Mouse (Mus musculus) hindbrain, embryonic 11.5 days (tissue): ENCODE measurements around the gene Olfr370. TPM values are rescaled to one million over a fixed set of nuclear protein-coding genes. Genes with fewer than 3 reads are reported as not detected.

ENCODE experiments used
- ATAC-seq: fragments of 200-750 bp; cut with Nextera tagmentation; 2 replicates; pipeline ENCODE4 v1.8.0; 2017; ENCODE audit warnings: mild to moderate bottlenecking, moderate TSS enrichment, moderate library complexity; ENCODE audit not compliant: low FRiP score
- DNase-seq: peaks from one replicate; pipeline ENCODE4 v3.0.0-alpha.2; 2015; ENCODE audit warnings: low spot score
- H3K27ac ChIP-seq: fragments of 300-500 bp; sonication (generic); 2 replicates; pipeline ENCODE4 v1.5.1; 2014; ENCODE audit warnings: mild to moderate bottlenecking, low read depth, low read length
- H3K27me3 ChIP-seq: fragments of 300-500 bp; sonication (generic); 2 replicates; pipeline ENCODE4 v1.6.1; 2014; ENCODE audit warnings: mild to moderate bottlenecking, low read length, moderate library complexity, mixed read lengths; ENCODE audit not compliant: control insufficient read depth, insufficient read depth
- H3K36me3 ChIP-seq: fragments of 300-500 bp; sonication (generic); 2 replicates; pipeline ENCODE4 v1.6.1; 2014; ENCODE audit warnings: mild to moderate bottlenecking, low read length, moderate library complexity, mixed read lengths; ENCODE audit not compliant: control insufficient read depth, insufficient read depth
- H3K4me1 ChIP-seq: fragments of 300-500 bp; sonication (generic); replicated peaks from 2 replicates; pipeline ENCODE4 v1.6.1; 2014; ENCODE audit warnings: low read length, mixed read lengths; ENCODE audit not compliant: control insufficient read depth, insufficient read depth
- H3K4me2 ChIP-seq: fragments of 300-500 bp; sonication (generic); replicated peaks from 2 replicates; pipeline ENCODE4 v1.6.1; 2014; ENCODE audit warnings: mild to moderate bottlenecking, low read depth, low read length
- H3K4me3 ChIP-seq: fragments of 300-500 bp; sonication (generic); 2 replicates; pipeline ENCODE4 v1.5.1; 2014; ENCODE audit warnings: low read depth, low read length
- H3K9ac ChIP-seq: fragments of 300-500 bp; sonication (generic); 2 replicates; pipeline ENCODE4 v1.6.1; 2014; ENCODE audit warnings: low read depth, low read length
- H3K9me3 ChIP-seq: fragments of 300-500 bp; sonication (generic); 2 replicates; pipeline ENCODE4 v1.6.1; 2016; ENCODE audit warnings: low read length; ENCODE audit not compliant: control insufficient read depth
- WGBS: fragments of 180-500 bp; shearing (Covaris S2); extraction: QIAGEN DNeasy Blood & Tissue Kit; methylation state at CpG from one replicate; pipeline ENCODE4 v1.1.7; 2014; 5-methylcytosine and 5-hydroxymethylcytosine counted together
- polyA plus RNA-seq: library from polyadenylated mRNA; unstranded; fragments of >200 nt; fragmentation: Nextera tagmentation; extraction: Ambion mirVana; gene quantifications from 2 replicates; pipeline ENCODE4 v1.2.1, GENCODE M21; 2014

Gene Olfr370
- polyA plus RNA-seq, 1 experiment from 2014 or later, result 0.11 TPM

DNA sequence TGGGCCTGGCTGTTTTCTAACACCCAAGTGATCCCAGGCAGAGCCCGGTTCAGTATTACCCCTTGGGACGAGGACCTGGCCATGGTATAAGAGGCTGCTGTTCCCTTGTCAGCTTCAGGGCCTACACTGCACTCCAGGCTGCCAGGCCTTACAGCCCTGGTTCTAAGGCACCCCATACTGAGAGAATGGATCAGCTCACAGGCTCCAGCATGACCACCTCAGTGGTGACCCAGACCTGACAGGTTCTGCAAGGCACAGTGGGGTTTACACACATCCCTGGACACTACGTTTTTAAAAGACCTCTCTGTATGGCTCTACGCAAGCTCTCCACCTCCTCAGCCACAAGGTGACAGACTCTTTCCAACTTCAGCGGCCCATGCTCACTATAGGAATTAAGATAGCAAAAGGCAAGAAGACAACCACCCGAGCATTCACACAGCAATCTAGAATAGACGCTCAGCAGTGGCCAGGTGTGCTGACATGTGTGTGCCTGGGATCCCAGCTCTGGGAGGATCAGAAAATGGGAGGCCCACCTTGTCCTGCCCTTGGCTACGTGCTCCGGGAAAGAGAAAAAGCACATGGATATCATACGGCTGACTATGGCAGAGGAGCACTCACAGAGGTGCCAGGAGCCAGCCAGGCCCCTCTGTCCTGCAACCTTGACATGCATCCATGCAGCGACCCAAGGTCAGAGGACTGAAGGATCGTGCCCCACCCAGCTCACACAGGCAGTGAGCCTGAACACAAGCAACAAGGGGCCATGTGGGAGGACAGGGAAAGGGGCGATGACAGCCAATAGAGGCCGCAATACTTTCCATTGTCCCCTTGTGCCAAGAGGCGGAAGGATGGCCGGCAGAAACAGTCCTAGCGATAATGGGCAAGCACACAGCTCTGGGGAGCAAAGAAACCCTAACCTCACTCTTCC is 42.8 kb downstream of the Olfr370 start:
- Histone ChIP-seq H3K9me3 (no peaks in the 10 kb centered on the region), H3K4me2 (no peak overlapping the region; the same call in 1 of the 2 replicates), H3K4me1 (peaks cover 6% of the 10 kb centered on the region), H3K9ac (no peak overlapping the region), H3K4me3 (no peak overlapping the region), H3K36me3 (no peaks in the 10 kb centered on the region), H3K27ac (peak overlapping the region; percentile 20; the same call in 1 of the 2 replicates), H3K27me3 (no peaks in the 10 kb centered on the region)
- DNase-seq, result no peak
- no peak for ATAC-seq
- WGBS, result 72% methylated on average over 17 of the region's 17 CpGs

- Histone ChIP-seq H3K9me3 (no peaks in the 10 kb centered on the region), H3K4me2 (no peak overlapping the region), H3K4me3 (no peak overlapping the region), H3K36me3 (no peaks in the 10 kb centered on the region), H3K27ac (no peak overlapping the region), H3K4me1 (peaks cover 6% of the 10 kb centered on the region), H3K9ac (no peak overlapping the region), H3K27me3 (no peaks in the 10 kb centered on the region)
- 86% methylated on average over 8 of the region's 8 CpGs for WGBS
- DNase-seq (no peak), ATAC-seq (no peak)
Observed at GRCm38 (mm10) chr8:83579676-83580075, 44.1 kb downstream of the Olfr370 start.

DNA sequence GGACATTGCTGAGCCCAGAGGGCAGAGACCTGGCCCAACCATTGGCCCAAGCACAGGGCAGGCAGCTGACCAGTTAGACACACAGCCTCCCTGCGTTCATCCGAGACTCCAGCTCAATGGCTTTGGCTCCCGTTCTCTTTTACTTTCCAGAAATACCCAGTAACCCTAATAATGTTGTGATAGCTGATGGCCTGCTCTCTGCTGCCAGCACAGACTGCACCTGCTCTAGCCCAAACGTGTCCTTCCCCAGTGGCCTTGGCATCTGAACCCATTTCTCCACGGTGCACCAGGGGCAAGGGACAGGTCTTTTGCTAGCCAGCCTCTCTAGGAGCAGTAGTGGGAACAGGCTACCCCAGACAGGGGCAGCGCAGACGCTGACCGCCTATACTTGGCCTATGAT is 45.2 kb downstream of the Olfr370 start:
- Histone ChIP-seq H3K9ac (no peak overlapping the region), H3K4me1 (peaks cover 8% of the 10 kb centered on the region), H3K36me3 (no peaks in the 10 kb centered on the region), H3K27me3 (no peaks in the 10 kb centered on the region), H3K4me2 (no peak overlapping the region), H3K4me3 (no peak overlapping the region), H3K9me3 (no peaks in the 10 kb centered on the region), H3K27ac (no peak overlapping the region)
- no peak for ATAC-seq
- DNase-seq, result no peak
- WGBS, result 87% methylated on average over 8 of the region's 8 CpGs

DNA sequence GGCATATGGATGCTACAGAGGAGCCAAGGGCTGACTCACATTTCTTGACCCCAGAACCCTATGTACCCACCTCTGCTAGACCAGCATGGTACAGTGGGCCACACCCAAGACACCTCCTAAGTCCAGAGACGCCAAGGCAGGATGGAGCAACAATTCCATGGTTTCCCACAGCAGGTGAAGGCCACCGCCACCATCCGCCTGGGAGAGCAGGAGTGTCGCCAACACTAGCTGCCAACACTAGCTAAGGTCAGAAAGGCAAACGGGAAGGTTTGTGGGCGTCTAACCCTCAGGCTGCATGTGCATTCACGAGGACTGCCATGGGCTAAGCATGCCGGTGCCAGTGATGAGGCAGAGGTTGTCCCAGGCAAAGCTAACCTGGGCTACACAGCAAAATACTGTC is 46.6 kb downstream of the Olfr370 start:
- no peaks in the 10 kb centered on the region for H3K9me3 ChIP-seq
- no peak for ATAC-seq
- H3K4me2 ChIP-seq, result no peak overlapping the region
- H3K27me3 ChIP-seq, result no peaks in the 10 kb centered on the region
- DNase-seq, result no peak
- H3K9ac ChIP-seq, result no peak overlapping the region
- peaks cover 6% of the 10 kb centered on the region for H3K4me1 ChIP-seq
- 86% methylated on average over 8 of the region's 8 CpGs for WGBS
- no peak overlapping the region for H3K27ac ChIP-seq
- H3K36me3 ChIP-seq, result no peaks in the 10 kb centered on the region
- H3K4me3 ChIP-seq, result no peak overlapping the region

- 89% methylated on average over 15 of the region's 15 CpGs for WGBS
Observed at GRCm38 (mm10) chr8:83583236-83583635, 47.7 kb downstream of the Olfr370 start.

GRCm38 (mm10) chr8:83584771-83585170 is 49.2 kb downstream of the Olfr370 start:
- Histone ChIP-seq H3K27ac (no peak overlapping the region), H3K9ac (no peak overlapping the region), H3K4me2 (no peak overlapping the region), H3K27me3 (no peaks in the 10 kb centered on the region), H3K9me3 (no peaks in the 10 kb centered on the region), H3K36me3 (no peaks in the 10 kb centered on the region), H3K4me3 (no peak overlapping the region), H3K4me1 (0 out of 2 replicates have a peak, but pooled peaks cover 2% of the 10 kb centered on the region)
- WGBS, result 87% methylated on average over 1 of the region's 1 CpGs
- ATAC-seq (no peak), DNase-seq (no peak)

More at GRCm38 (mm10) chr8:83583236-83583635, 47.7 kb downstream of the Olfr370 start:
- no peak for DNase-seq
- no peak for ATAC-seq
- H3K4me3 ChIP-seq, result no peak overlapping the region
- no peak overlapping the region for H3K9ac ChIP-seq
- H3K4me1 ChIP-seq, result peaks cover 4% of the 10 kb centered on the region
- H3K36me3 ChIP-seq, result no peaks in the 10 kb centered on the region
- no peaks in the 10 kb centered on the region for H3K27me3 ChIP-seq
- no peak overlapping the region for H3K27ac ChIP-seq
- H3K4me2 ChIP-seq, result no peak overlapping the region
- H3K9me3 ChIP-seq, result no peaks in the 10 kb centered on the region

- H3K4me1 ChIP-seq, result 0 out of 2 replicates have a peak, but pooled peaks cover 2% of the 10 kb centered on the region
- no peaks in the 10 kb centered on the region for H3K9me3 ChIP-seq
- no peak overlapping the region for H3K4me2 ChIP-seq
- H3K36me3 ChIP-seq, result no peaks in the 10 kb centered on the region
- H3K9ac ChIP-seq, result no peak overlapping the region
- H3K27ac ChIP-seq, result no peak overlapping the region
- ATAC-seq (no peak), DNase-seq (no peak)
- H3K4me3 ChIP-seq, result no peak overlapping the region
- H3K27me3 ChIP-seq, result no peaks in the 10 kb centered on the region
- WGBS, result 93% methylated on average over 3 of the region's 3 CpGs
Observed at GRCm38 (mm10) chr8:83585333-83585732, 49.8 kb downstream of the Olfr370 start.

DNA sequence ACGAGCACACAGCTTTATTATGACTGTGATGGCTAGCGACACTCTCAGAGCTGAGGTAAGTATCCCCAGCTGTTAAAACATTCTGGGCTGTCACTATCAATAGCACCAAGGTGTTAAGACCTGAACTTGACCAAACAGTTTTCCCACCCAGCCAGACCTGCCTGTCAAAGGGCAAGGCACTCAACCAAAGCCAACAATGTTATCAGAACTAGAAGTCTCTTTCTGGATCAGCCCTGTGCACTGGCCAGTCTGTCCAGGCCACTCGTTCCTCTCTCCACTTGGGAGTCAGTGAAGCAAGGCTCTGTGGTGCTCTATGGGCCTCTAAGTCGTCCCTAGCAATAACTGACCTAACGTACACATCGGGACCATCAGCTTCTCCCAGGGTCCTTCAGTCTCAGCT is 52.1 kb downstream of the Olfr370 start:
- H3K9me3 ChIP-seq, result no peaks in the 10 kb centered on the region
- no peak overlapping the region for H3K9ac ChIP-seq
- no peaks in the 10 kb centered on the region for H3K27me3 ChIP-seq
- H3K27ac ChIP-seq, result no peak overlapping the region
- ATAC-seq (no peak), DNase-seq (no peak)
- WGBS, result 87% methylated on average over 6 of the region's 6 CpGs
- 0 out of 2 replicates have a peak, but pooled peaks cover 2% of the 10 kb centered on the region for H3K4me1 ChIP-seq
- no peaks in the 10 kb centered on the region for H3K36me3 ChIP-seq
- H3K4me2 ChIP-seq, result no peak overlapping the region
- no peak overlapping the region for H3K4me3 ChIP-seq

DNA sequence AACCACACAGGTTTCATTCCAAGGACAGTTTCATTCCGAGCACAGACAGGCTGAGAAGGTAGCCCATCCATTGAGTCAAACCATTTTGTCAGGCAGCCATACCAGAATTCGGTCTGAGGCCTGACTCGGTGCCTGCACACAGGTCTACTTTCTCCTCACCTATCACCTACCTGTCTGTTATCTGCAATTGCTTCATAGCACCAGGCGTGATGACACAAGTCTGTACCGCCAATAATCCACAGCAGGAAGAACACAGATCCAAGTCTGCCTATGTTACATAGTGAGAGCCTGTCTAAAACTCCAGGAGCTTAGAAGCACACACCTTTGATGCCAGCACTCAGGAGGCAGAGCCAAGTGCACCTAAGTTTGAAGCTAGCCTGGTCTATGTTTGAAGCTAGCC is 53.3 kb downstream of the Olfr370 start:
- Histone ChIP-seq H3K27ac (no peak overlapping the region), H3K4me3 (no peak overlapping the region), H3K4me2 (no peak overlapping the region), H3K36me3 (no peaks in the 10 kb centered on the region), H3K4me1 (0 out of 2 replicates have a peak, but pooled peaks cover 2% of the 10 kb centered on the region), H3K9ac (no peak overlapping the region), H3K9me3 (no peaks in the 10 kb centered on the region), H3K27me3 (no peaks in the 10 kb centered on the region)
- DNase-seq (no peak), ATAC-seq (no peak)
- 93% methylated on average over 5 of the region's 5 CpGs for WGBS
